Mouse (Mus musculus) embryonic fibroblast, embryonic 13.5 days (primary cell): ENCODE results near the gene Defb48. TPM values are rescaled to one million over a fixed set of nuclear protein-coding genes. Genes with fewer than 3 reads are reported as not detected.

ENCODE experiments used
- H3K27ac ChIP-seq: 2 replicates; pipeline ENCODE4 v1.5.1; 2012; ENCODE audit warnings: low read length, control low read depth, inconsistent platforms; ENCODE audit not compliant: insufficient read depth
- H3K4me1 ChIP-seq: 2 replicates; pipeline ENCODE4 v1.6.1; 2011; ENCODE audit warnings: low read length; ENCODE audit not compliant: control insufficient read depth, insufficient read depth
- H3K4me3 ChIP-seq: 2 replicates; pipeline ENCODE4 v1.5.1; 2011; ENCODE audit warnings: mild to moderate bottlenecking, control low read depth, low read length; ENCODE audit not compliant: insufficient read depth
- CTCF ChIP-seq: IDR thresholded peaks from 2 replicates; pipeline ENCODE4 v1.5.1; 2011; ENCODE audit warnings: mild to moderate bottlenecking, control low read depth, low read length, moderate library complexity, borderline replicate concordance; ENCODE audit not compliant: insufficient read depth
- POLR2A ChIP-seq: IDR thresholded peaks from 2 replicates; pipeline ENCODE4 v1.6.1; 2011; ENCODE audit warnings: low read depth, mild to moderate bottlenecking, control low read depth, low read length, moderate library complexity
- polyA plus RNA-seq: library from polyadenylated mRNA; stranded (reverse); fragments of >200 nt; gene quantifications from 2 replicates; pipeline ENCODE4 v1.2.4, GENCODE M21; 2011; ENCODE audit warnings: low read depth; ENCODE audit not compliant: missing spikeins, insufficient read length

Gene Defb48
- not detected in 2 replicates for polyA plus RNA-seq

DNA sequence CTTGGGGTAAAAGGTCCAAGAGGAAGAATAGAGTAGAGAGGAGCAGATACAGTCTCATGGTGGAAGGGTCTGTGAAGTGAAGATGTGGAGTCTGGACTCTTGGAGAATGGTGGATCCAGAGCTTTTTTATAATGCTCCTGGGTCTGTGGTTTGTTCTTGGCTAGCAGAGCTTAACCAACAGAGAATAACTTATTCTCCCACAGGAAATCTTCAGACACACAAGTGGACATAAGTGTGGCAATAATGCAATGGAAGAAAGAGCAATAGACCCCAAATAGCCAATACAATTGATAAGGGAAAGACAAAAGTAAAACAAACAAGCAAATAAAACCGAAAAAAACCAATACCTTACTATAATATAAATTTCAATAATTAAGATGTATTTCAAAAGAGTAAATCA lies at the start of gene Defb48:
Gene Defb48, minus strand, starts transcription at position 101 of the 400 bp plus-strand sequence.
- H3K4me1 ChIP-seq: no peaks in the 10 kb centered on the region
- no peak within 1 kb of the TSS for H3K27ac ChIP-seq
- no peak within 1 kb of the TSS for H3K4me3 ChIP-seq
- no peak for TF ChIP-seq POLR2A

- H3K4me1 ChIP-seq: peaks cover 9% of the 10 kb centered on the region; the same call in 1 of the 2 replicates
- peak overlapping the region; percentile 88 for H3K27ac ChIP-seq
- H3K4me3 ChIP-seq: no peak overlapping the region
- no peak for TF ChIP-seq CTCF
Observed at GRCm38 (mm10) chr14:63020524-63021156, 36.3 kb upstream of the Defb48 start.

- peak overlapping the region; percentile 85 for H3K27ac ChIP-seq
- TF ChIP-seq CTCF: no peak
- peaks cover 5% of the 10 kb centered on the region for H3K4me1 ChIP-seq
- no peak overlapping the region for H3K4me3 ChIP-seq
Observed at GRCm38 (mm10) chr14:63014667-63015066, 30.4 kb upstream of the Defb48 start.

GRCm38 (mm10) chr14:63013082-63013481 lies 28.8 kb upstream of the Defb48 start:
- H3K4me3 ChIP-seq: no peak overlapping the region
- peaks cover 5% of the 10 kb centered on the region for H3K4me1 ChIP-seq
- 0 out of 2 replicates have a peak overlapping the region, but pooled peaks have one; percentile 0 for H3K27ac ChIP-seq
- TF ChIP-seq POLR2A: no peak
- no peak for TF ChIP-seq CTCF

- TF ChIP-seq POLR2A (no peak), CTCF (no peak)
- Histone ChIP-seq H3K4me3 (no peak within 1 kb of the TSS), H3K4me1 (peaks cover 5% of the 10 kb centered on the region), H3K27ac (no peak within 1 kb of the TSS)
Observed at GRCm38 (mm10) chr14:63011471-63011870, 27.2 kb upstream of the Defb48 start, which contains the start of gene Defb43. Gene Defb43 (plus strand): TSS chr14:63011771.

- no peak overlapping the region for H3K4me3 ChIP-seq
- H3K4me1 ChIP-seq: no peaks in the 10 kb centered on the region; the same call in 1 of the 2 replicates
- no peak overlapping the region for H3K27ac ChIP-seq
- no peak for TF ChIP-seq POLR2A
- TF ChIP-seq CTCF: no peak
Observed at GRCm38 (mm10) chr14:63002588-63002987, 18.3 kb upstream of the Defb48 start.

GRCm38 (mm10) chr14:62998977-62999376 lies 14.7 kb upstream of the Defb48 start:
- TF ChIP-seq CTCF: no peak
- TF ChIP-seq POLR2A: no peak

GRCm38 (mm10) chr14:62997777-62998176 lies 13.5 kb upstream of the Defb48 start, which contains the start of gene Defb47:
Gene Defb47 (plus strand): TSS chr14:62998077.
- Histone ChIP-seq H3K27ac (no peak within 1 kb of the TSS), H3K4me1 (peaks cover 2% of the 10 kb centered on the region; the same call in 1 of the 2 replicates), H3K4me3 (no peak within 1 kb of the TSS)
- TF ChIP-seq CTCF (no peak), POLR2A (no peak)

More at GRCm38 (mm10) chr14:62998977-62999376, 14.7 kb upstream of the Defb48 start:
- H3K4me1 ChIP-seq: no peaks in the 10 kb centered on the region; the same call in 1 of the 2 replicates
- H3K27ac ChIP-seq: no peak overlapping the region
- H3K4me3 ChIP-seq: no peak overlapping the region

GRCm38 (mm10) chr14:62991849-62992510 lies 7.7 kb upstream of the Defb48 start:
- Histone ChIP-seq H3K4me1 (peaks cover 15% of the 10 kb centered on the region), H3K4me3 (no peak overlapping the region), H3K27ac (peak overlapping the region; percentile 100)
- TF ChIP-seq CTCF: no peak
- no peak for TF ChIP-seq POLR2A

DNA sequence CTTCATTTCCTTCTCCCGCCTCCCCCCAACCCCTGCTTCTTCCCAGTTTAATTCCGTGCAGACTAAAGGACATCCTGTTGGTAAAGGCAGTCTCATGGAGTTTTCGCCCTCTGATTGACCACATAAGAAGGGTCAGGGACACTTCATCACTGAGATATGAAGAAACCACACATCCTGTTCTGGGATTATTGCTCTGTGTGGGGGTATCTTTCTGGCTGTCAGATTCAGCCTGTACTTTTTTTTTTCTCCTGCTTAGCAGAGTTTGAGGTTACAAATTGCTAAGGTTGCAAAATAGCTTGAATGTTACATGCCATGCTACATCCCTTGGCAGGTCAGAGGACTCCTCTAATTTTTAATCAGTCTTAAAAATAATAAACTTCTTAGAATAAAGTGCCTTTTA lies 7.0 kb upstream of the Defb48 start:
- Histone ChIP-seq H3K4me3 (no peak overlapping the region), H3K27ac (peak overlapping the region; percentile 100), H3K4me1 (peaks cover 15% of the 10 kb centered on the region)
- TF ChIP-seq CTCF (no peak), POLR2A (no peak)
